Mouse (Mus musculus) ZHBTc4 (cell line): ENCODE data around the gene Olfr1471.
"Not testable (repeated sequence)": the region's sequence is repeated elsewhere in the genome, so short reads cannot be mapped to it uniquely, and the experiment has no call there.

Experiments used
- DNase-seq: peaks from one replicate; pipeline ENCODE4 v3.0.0-alpha.2; 2011; ENCODE audit warnings: low read depth, low spot score

The Olfr1471 gene

DNA sequence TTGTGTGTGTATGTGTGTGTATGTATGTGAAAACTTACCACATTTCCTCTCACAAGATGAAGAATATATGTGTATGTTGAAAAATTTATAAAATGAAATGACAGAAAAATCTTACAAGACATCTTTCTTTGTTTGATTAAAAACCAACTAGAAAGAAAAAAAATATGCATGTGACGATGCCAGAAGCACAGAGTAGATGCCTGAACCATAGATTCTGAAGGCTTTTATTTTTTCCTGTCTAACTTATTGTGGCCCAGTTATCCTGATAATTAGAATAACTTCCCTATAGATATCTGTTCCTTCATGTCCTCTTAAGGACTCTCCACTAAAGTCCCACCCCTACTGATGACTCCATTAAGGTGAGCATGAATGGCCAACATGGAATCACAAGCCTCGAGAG lies at the start of gene Olfr1471:
Olfr1471 (plus strand) TSS at position 301 of the 400 bp plus-strand sequence.
- not testable (repeated sequence) for DNase-seq

DNA sequence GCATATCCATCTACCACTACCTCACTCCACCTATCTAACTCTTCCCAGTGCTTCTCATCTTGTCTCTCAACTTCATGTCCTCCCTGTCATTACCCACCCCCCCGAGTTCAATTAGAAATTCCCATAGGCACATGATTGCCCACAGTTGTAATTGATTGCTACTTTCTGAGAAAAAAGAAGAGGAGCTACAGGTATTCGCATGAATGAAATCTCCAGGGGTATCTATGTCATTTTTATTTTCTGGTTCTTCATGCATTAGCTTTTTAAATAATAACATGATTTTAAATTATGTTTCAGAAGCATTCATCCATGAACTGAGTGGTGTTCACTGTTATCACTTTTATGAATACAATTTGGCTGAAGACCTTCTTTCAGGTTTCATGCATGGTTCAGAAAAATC lies 35.7 kb upstream of the Olfr1471 start, which contains the start of gene Olfr1469:
Olfr1469 (plus strand) TSS at position 301 of the 400 bp plus-strand sequence.
- no peak for DNase-seq

DNA sequence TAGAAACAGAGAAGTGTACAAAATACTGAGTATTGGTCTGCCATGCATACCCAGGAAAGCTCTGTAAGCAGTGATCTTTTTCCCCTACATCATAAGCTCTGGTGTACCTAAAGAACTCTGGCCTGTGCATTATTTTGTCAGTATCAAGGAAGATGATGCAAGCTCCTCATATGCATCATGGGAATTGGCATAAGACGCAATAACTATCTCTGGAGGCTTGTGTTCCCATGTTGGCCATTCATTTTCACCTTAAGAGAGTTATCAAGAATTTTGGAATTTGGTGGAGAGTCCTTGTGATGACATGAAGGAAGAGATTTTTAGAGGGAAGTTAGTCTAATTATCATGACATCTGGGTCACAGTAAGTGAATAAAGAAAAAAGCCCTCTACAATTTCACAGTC lies 12.8 kb downstream of the Olfr1471 start, which contains the start of gene Olfr1472:
Olfr1472 (minus strand) TSS at position 101 of the 400 bp plus-strand sequence.
- no peak for DNase-seq

DNA sequence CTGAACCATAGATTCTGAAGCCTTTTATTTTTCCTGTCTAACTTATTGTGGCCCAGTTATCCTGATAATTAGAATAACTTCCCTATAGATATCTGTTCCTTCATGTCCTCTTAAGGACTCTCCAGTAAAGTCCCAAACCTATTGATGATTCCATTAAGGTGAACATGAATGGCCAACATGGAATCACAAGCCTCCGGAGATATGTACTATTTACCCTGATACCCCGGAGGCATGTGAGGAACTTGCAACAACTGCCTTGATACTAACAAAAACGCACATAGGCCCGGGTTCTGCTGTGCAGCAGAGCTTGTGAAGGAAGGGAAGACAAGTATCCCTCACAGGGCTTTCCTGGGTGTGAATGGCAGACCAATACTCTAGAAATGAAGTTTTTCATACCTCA lies 26.1 kb downstream of the Olfr1471 start, which contains the start of gene Olfr1474:
Olfr1474 (plus strand) TSS at position 301 of the 400 bp plus-strand sequence.
- DNase-seq = not testable (repeated sequence)

GRCm38 (mm10) chr19:13480096-13480495 lies 36.9 kb downstream of the Olfr1471 start, which contains the start of gene Olfr1475:
Gene Olfr1475, minus strand, starts transcription at chr19:13480196.
- no peak for DNase-seq

DNA sequence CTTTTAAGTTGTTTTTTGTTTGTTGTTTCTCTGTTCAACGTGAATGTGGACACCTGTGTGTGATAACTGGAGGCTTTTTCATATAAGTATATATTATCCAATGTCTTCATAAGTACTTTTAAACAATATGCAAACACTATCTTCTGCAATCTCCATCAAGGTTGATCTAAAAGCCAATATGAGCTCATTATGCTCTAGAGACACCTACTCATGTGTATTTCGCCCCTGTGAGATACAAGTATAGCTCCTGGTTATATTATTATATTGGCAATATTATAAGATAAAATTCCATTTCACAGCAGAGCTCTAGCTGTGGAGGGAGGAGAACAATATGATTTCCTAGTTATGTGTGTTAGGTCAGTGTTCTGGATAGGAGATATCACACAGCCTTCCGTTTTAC lies 57.0 kb downstream of the Olfr1471 start, which contains the start of gene Olfr1477:
Olfr1477 (plus strand) TSS at position 301 of the 400 bp plus-strand sequence.
- no peak for DNase-seq
